Mouse (Mus musculus): ENCODE measurements around the gene Arhgap45. TPM values are rescaled to one million over a fixed set of nuclear protein-coding genes. Genes with fewer than 3 reads are reported as not detected.
"Not testable (repeated sequence)": the region's sequence is repeated elsewhere in the genome, so short reads cannot be mapped to it uniquely, and the experiment has no call there.

The Arhgap45 gene
- polyA plus RNA-seq, 1 experiment from 2014 or later: 4.6 TPM

- peak overlapping the region; percentile 96 for H3K9ac ChIP-seq
- peak overlapping the region; percentile 76 for H3K4me2 ChIP-seq
- under 1% methylated on average over 47 of the region's 47 CpGs for WGBS
- H3K27me3 ChIP-seq: no peaks in the 10 kb centered on the region
- ATAC-seq (ENCODE audit: insufficient number of reproducible peaks, insufficient read depth, low FRiP score, low TSS enrichment, low read depth): peak; percentile 92
- peaks cover 29% of the 10 kb centered on the region for H3K36me3 ChIP-seq
- peak overlapping the region; percentile 92 for H3K4me3 ChIP-seq
- H3K9me3 ChIP-seq: no peaks in the 10 kb centered on the region
- H3K27ac ChIP-seq: peak overlapping the region; percentile 98
- peaks cover 39% of the 10 kb centered on the region for H3K4me1 ChIP-seq
Observed at GRCm38 (mm10) chr10:80053259-80053780, 36.9 kb downstream of the Arhgap45 start.

GRCm38 (mm10) chr10:80053831-80054815, 37.7 kb downstream of the Arhgap45 start:
- Histone ChIP-seq H3K9ac (peak overlapping the region; percentile 96), H3K4me2 (peak overlapping the region; percentile 76), H3K4me3 (peak overlapping the region; percentile 92), H3K27ac (peak overlapping the region; percentile 98), H3K27me3 (no peaks in the 10 kb centered on the region), H3K36me3 (peaks cover 36% of the 10 kb centered on the region), H3K9me3 (no peaks in the 10 kb centered on the region), H3K4me1 (peaks cover 34% of the 10 kb centered on the region)
- ATAC-seq (ENCODE audit: insufficient number of reproducible peaks, insufficient read depth, low FRiP score, low TSS enrichment, low read depth): peak; percentile 17; the same call in 1 of the 2 replicates
- 1% methylated on average over 77 of the region's 77 CpGs for WGBS

GRCm38 (mm10) chr10:80054911-80055310, 38.5 kb downstream of the Arhgap45 start:
- Histone ChIP-seq H3K4me2 (peak overlapping the region; percentile 76), H3K9ac (peak overlapping the region; percentile 96), H3K4me1 (peaks cover 34% of the 10 kb centered on the region), H3K36me3 (peaks cover 43% of the 10 kb centered on the region), H3K27ac (peak overlapping the region; percentile 17; the same call in 1 of the 2 replicates), H3K4me3 (peak overlapping the region; percentile 92)
- WGBS: 31% methylated on average over 3 of the region's 3 CpGs
- not testable (repeated sequence) for H3K9me3 ChIP-seq; ATAC-seq (ENCODE audit: insufficient number of reproducible peaks, insufficient read depth, low FRiP score, low TSS enrichment, low read depth); H3K27me3 ChIP-seq

GRCm38 (mm10) chr10:80055364-80055763, 38.9 kb downstream of the Arhgap45 start:
- no peaks in the 10 kb centered on the region for H3K9me3 ChIP-seq
- H3K9ac ChIP-seq: peak overlapping the region; percentile 96
- H3K4me2 ChIP-seq: peak overlapping the region; percentile 76
- WGBS: 82% methylated on average over 5 of the region's 5 CpGs
- H3K4me3 ChIP-seq: peak overlapping the region; percentile 92
- H3K36me3 ChIP-seq: peaks cover 48% of the 10 kb centered on the region
- ATAC-seq (ENCODE audit: insufficient number of reproducible peaks, insufficient read depth, low FRiP score, low TSS enrichment, low read depth): no peak
- 0 out of 2 replicates have a peak overlapping the region, but pooled peaks have one; percentile 17 for H3K27ac ChIP-seq
- H3K27me3 ChIP-seq: no peaks in the 10 kb centered on the region
- peaks cover 34% of the 10 kb centered on the region for H3K4me1 ChIP-seq

GRCm38 (mm10) chr10:80055891-80056290, 39.4 kb downstream of the Arhgap45 start:
- WGBS: 69% methylated on average over 10 of the region's 10 CpGs
- H3K4me3 ChIP-seq: no peak overlapping the region
- ATAC-seq (ENCODE audit: insufficient number of reproducible peaks, insufficient read depth, low FRiP score, low TSS enrichment, low read depth): no peak
- H3K9me3 ChIP-seq: no peaks in the 10 kb centered on the region
- no peaks in the 10 kb centered on the region for H3K27me3 ChIP-seq
- peaks cover 53% of the 10 kb centered on the region for H3K36me3 ChIP-seq
- H3K4me2 ChIP-seq: peak overlapping the region; percentile 76
- peak overlapping the region; percentile 96; the same call in 1 of the 2 replicates for H3K9ac ChIP-seq
- peaks cover 30% of the 10 kb centered on the region for H3K4me1 ChIP-seq
- no peak overlapping the region for H3K27ac ChIP-seq

GRCm38 (mm10) chr10:80056506-80056905, 40.1 kb downstream of the Arhgap45 start:
- H3K27me3 ChIP-seq: no peaks in the 10 kb centered on the region
- H3K4me3 ChIP-seq: no peak overlapping the region
- H3K9ac ChIP-seq: no peak overlapping the region
- H3K36me3 ChIP-seq: peaks cover 59% of the 10 kb centered on the region
- H3K9me3 ChIP-seq: no peaks in the 10 kb centered on the region
- no peak for ATAC-seq (ENCODE audit: insufficient number of reproducible peaks, insufficient read depth, low FRiP score, low TSS enrichment, low read depth)
- no peak overlapping the region for H3K4me2 ChIP-seq
- H3K4me1 ChIP-seq: peaks cover 29% of the 10 kb centered on the region
- H3K27ac ChIP-seq: no peak overlapping the region
- WGBS: 87% methylated on average over 4 of the region's 4 CpGs

GRCm38 (mm10) chr10:80056976-80057682, 40.7 kb downstream of the Arhgap45 start:
- H3K9ac ChIP-seq: no peak overlapping the region
- no peak overlapping the region for H3K4me2 ChIP-seq
- H3K27me3 ChIP-seq: no peaks in the 10 kb centered on the region
- H3K36me3 ChIP-seq: peaks cover 66% of the 10 kb centered on the region
- no peak overlapping the region for H3K4me3 ChIP-seq
- H3K4me1 ChIP-seq: peaks cover 25% of the 10 kb centered on the region
- no peak for ATAC-seq (ENCODE audit: insufficient number of reproducible peaks, insufficient read depth, low FRiP score, low TSS enrichment, low read depth)
- peak overlapping the region; percentile 11; the same call in 1 of the 2 replicates for H3K27ac ChIP-seq
- no peaks in the 10 kb centered on the region for H3K9me3 ChIP-seq
- WGBS: 91% methylated on average over 27 of the region's 27 CpGs

- Histone ChIP-seq H3K4me3 (no peak overlapping the region), H3K36me3 (peaks cover 72% of the 10 kb centered on the region), H3K4me2 (no peak overlapping the region), H3K9ac (no peak overlapping the region), H3K9me3 (no peaks in the 10 kb centered on the region), H3K27me3 (no peaks in the 10 kb centered on the region), H3K27ac (peak overlapping the region; percentile 11; the same call in 1 of the 2 replicates), H3K4me1 (peaks cover 19% of the 10 kb centered on the region)
- WGBS: 85% methylated on average over 30 of the region's 30 CpGs
- ATAC-seq (ENCODE audit: insufficient number of reproducible peaks, insufficient read depth, low FRiP score, low TSS enrichment, low read depth): no peak
Observed at GRCm38 (mm10) chr10:80057683-80058326, 41.4 kb downstream of the Arhgap45 start.

- Histone ChIP-seq H3K9ac (peak overlapping the region; percentile 40; the same call in 1 of the 2 replicates), H3K4me2 (no peak overlapping the region), H3K27me3 (no peaks in the 10 kb centered on the region), H3K36me3 (peaks cover 80% of the 10 kb centered on the region), H3K27ac (peak overlapping the region; percentile 22; the same call in 1 of the 2 replicates), H3K9me3 (no peaks in the 10 kb centered on the region), H3K4me1 (no peaks in the 10 kb centered on the region), H3K4me3 (no peak overlapping the region)
- no peak for ATAC-seq (ENCODE audit: insufficient number of reproducible peaks, insufficient read depth, low FRiP score, low TSS enrichment, low read depth)
- 96% methylated on average over 5 of the region's 5 CpGs for WGBS
Observed at GRCm38 (mm10) chr10:80063104-80063503, 46.7 kb downstream of the Arhgap45 start.

GRCm38 (mm10) chr10:80063877-80064650, 47.6 kb downstream of the Arhgap45 start:
- 74% methylated on average over 23 of the region's 23 CpGs for WGBS
- Histone ChIP-seq H3K4me1 (no peaks in the 10 kb centered on the region), H3K27me3 (no peaks in the 10 kb centered on the region), H3K4me3 (no peak overlapping the region), H3K27ac (peak overlapping the region; percentile 22; the same call in 1 of the 2 replicates), H3K4me2 (no peak overlapping the region), H3K9ac (peak overlapping the region; percentile 40; the same call in 1 of the 2 replicates), H3K36me3 (peaks cover 77% of the 10 kb centered on the region), H3K9me3 (no peaks in the 10 kb centered on the region)
- ATAC-seq (ENCODE audit: insufficient number of reproducible peaks, insufficient read depth, low FRiP score, low TSS enrichment, low read depth): no peak

Measured in embryonic facial prominence, embryonic 13.5 days (tissue).